Mouse (Mus musculus): ENCODE measurements around the gene Pold4. TPM values are rescaled to one million over a fixed set of nuclear protein-coding genes. Genes with fewer than 3 reads are reported as not detected.

The Pold4 gene
- polyA plus RNA-seq, 3 experiments from 2014 or later, result 96.4 to 134 (median 118) TPM

DNA sequence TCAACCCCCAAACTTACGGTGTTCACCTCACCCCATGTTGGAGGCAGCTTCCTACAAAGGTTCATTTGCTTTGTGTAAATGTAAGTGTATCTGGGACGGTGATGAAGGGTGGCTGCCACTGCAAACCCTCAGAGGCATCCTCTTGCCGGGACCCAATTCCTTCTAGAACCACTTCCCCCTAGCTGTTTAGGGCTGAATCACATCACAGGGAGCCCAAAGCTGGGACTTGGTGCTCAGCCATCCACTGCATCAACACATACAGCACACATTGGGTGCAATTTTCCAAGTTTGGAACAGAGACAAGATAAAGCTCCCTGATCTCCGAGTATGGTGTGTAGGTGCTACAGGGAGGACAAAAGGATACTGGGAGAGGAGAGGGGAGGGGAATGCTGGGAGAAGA lies 26.8 kb upstream of the Pold4 start:
- ATAC-seq, result no peak

DNA sequence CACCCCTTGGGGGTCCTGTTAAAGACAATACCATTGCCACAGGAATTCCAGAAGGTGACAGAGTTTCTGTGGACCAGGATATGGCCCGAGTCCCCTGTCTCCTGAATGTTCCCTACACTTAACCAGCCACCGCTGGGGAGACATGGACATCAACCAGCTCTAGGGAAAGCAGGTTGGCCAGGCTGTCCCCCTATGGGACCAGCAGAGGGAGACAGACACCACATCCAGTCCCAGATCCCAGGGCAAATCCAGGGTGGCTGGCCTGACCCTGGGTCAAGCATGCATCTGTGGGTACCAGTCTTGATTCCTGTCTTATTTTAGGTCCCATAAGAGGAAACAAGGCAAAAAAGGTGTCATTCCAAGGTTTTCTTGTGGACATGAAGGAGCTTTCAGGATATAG lies 24.7 kb upstream of the Pold4 start:
- ATAC-seq, result peak; percentile 36

DNA sequence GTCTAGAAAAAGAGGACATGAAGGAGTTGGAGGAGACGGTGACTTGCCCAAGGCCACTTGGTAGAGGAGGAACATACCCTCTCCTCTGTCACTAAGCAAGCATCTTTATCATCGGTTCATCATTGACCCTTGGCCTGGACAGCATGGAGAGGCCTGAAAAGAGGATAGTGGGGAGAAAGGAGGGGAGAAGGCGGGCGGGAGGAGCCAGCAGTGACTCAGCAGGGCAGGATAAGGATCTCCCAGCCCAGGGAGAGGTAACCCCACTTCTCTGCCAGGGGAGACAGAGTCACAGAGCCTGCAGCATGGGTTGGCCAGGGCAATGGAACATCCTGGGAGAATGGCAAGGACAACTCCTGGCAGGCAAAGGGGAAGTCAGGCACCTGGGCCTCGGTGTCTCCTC lies 23.1 kb upstream of the Pold4 start:
- ATAC-seq, result no peak

- no peak for ATAC-seq
Measured at GRCm38 (mm10) chr19:4211891-4212588, 19.7 kb upstream of the Pold4 start.

- ATAC-seq, result no peak
Measured at GRCm38 (mm10) chr19:4213524-4213974, 18.1 kb upstream of the Pold4 start.

DNA sequence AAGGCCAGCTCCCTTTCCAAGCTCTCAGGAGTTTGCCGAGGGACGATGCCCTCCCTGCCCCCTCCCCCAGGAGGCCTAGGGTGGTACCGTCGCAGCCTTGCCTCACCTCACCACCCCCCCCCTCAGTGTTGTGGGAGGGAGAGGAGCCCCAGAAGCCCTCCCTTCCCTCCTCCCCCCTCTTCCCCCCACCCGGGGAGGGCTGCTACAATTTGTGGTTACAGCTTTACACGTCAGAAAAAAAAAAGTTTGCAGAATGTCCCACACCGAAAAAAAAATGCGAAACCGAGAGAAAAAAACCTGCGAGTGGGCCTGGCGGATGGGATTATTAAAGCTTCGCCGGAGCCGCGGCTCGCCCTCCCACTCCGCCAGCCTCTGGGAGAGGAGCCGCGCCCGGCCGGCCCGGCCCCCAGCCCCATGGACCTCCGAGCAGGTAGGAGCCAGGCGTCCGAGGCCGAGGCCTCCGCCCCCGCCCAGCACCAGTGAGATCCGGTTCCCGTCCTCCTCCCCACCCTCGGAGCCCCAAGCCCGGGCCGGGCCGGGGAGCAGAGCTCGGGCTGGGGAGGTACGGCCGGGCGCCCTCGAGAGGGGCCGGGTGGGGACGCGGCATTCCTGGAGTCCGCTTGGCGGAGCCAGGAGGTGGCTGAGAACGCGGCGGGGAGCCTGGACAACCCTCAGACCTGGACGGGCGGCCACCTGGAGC lies 17.5 kb upstream of the Pold4 start, which contains the start of the genes Clcf1 and AC109138.7:
Gene Clcf1 (plus strand): TSS at position 168 of the 700 bp plus-strand sequence.
Gene AC109138.7 (plus strand): TSS at position 287 of the 700 bp plus-strand sequence.
- ATAC-seq, result peak; percentile 73

DNA sequence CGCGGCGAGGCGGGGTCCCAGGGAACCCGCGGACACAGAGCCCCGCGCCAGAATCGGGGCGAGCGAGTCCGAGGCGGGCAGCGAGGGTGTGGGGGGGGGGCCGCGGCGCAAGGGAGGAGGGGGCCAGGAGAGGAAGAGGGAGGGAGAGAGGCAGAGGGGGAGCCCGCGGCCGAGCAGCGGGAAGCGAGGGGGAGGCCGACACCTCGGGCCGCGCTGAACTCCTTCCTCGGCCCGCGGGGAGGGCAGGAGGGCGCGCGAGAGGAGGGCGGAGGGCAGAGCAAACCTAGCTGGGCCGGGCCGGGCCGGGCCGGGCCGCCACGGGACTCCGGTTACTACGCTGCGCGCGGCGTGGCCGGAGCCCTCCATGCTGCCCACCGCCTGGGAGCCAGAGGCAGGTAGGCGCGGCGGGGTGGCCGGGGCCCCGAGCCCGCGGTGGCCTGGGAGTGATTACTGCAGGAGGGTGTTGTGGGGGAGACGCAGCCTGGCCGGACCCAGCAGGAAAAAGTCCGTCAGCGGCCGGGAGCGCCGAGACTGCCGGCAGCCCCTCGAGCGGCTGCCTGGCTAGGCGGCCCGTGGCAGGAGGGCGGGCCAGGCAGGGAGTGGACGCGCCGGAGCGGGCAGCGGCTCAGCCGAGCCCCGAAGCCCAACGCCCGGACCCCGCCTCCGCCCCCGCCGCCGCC lies 16.8 kb upstream of the Pold4 start:
- peak; percentile 26 for ATAC-seq

DNA sequence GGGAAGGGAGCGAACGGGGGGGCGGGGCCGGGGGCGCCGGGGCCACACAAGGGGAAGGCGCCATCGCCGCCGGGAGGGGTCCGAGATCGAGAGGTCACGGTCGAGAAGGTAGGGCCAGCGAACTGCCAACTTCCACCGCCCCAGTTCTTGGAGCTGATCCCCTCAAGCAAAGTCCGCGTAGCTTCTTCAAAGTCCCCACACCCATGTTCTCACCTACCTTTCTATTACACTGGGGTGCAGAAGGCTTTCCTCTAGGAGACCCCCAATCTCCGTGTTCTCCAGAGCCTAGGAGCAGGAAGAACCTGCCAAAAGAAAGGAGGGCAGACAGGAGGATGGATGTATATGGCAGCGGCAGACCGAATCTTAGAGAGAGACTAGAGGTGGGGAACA lies 16.3 kb upstream of the Pold4 start:
- no peak for ATAC-seq

- ATAC-seq, result no peak
Measured at GRCm38 (mm10) chr19:4216041-4216685, 15.5 kb upstream of the Pold4 start.

- no peak for ATAC-seq
Measured at GRCm38 (mm10) chr19:4217140-4217539, 14.6 kb upstream of the Pold4 start.

GRCm38 (mm10) chr19:4217855-4218254 lies 13.8 kb upstream of the Pold4 start:
- no peak for ATAC-seq

DNA sequence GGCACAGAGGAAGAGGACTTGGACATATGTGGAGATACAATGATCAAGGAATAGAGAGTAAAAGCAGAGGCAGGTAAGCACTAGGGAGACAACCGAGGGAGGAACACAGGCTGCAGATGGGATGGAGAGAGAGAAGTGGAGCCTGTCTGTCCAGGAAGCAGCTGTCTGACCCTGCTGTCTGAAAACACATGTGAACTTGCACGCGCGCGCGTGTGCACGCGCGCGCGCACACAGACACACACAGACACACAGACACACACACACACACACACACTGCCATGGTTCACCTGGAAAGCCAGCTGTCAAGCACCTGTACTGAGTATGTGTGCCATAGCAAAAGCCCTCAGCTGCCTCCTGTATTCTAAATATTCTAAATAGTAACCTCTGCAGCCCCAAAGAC lies 13.4 kb upstream of the Pold4 start:
- no peak for ATAC-seq

DNA sequence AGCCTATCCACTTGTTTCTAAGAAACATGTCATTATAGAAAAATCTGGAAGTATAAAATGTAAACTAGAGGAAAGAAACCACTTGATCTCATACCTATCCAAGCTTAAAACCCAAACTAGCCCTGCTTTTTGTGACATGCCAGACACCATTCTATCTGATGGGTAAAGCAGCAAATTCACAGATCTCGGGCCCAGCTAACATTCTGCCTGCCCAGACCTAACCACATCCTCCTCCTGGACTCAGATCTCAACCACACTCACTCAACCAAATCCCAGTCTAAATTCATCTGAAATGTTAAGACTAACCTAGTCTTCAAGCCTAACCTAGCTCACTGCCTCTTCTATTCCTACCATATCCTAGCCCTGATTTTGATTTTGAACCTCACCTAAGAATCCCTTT lies 12.9 kb upstream of the Pold4 start:
- ATAC-seq, result peak; percentile 54

- no peak for ATAC-seq
Measured at GRCm38 (mm10) chr19:4219943-4220342, 11.8 kb upstream of the Pold4 start.

- no peak for ATAC-seq
Measured at GRCm38 (mm10) chr19:4220416-4220815, 11.3 kb upstream of the Pold4 start.

DNA sequence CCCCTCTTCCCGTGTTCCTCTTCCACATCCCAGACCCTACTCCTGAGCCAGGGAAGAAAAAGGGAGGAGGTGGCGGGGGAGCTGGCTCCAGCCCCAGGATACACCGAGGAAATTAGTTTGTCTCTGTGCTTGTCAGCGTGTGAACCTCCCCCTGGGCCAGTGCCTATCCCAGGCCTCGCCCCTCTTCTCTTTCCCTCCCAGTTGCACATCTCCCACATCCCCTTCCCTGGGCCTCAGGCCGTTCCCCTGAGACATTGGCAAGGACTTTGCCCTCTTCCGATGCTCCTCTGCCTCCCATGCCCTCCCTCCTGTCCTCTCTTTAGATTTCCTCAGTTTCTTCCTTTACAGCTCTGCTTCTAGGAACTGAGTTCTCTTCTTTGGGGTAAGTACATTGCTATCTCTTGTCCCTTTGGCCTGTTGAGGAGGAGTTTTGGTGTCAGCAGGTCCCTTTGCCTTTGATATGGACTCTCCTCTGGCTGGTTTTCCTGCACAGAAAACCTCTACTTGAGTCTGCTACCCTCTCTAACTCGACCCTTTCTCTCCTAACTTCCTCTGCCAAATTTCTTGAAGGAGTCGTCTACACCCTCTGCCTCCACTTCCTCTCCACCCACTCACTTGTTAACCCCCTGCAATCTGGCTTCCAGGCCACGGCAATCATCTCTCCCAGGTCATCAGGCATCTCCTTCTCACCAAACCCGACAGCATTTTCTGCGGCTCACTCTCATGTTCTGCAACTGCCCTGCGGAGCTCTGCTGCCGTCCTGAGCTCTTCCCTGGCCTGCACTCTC lies 10.5 kb upstream of the Pold4 start:
- peak; percentile 38 for ATAC-seq

GRCm38 (mm10) chr19:4222165-4222564 lies 9.5 kb upstream of the Pold4 start:
- no peak for ATAC-seq

GRCm38 (mm10) chr19:4226779-4227178 lies 4.9 kb upstream of the Pold4 start:
- no peak for ATAC-seq

DNA sequence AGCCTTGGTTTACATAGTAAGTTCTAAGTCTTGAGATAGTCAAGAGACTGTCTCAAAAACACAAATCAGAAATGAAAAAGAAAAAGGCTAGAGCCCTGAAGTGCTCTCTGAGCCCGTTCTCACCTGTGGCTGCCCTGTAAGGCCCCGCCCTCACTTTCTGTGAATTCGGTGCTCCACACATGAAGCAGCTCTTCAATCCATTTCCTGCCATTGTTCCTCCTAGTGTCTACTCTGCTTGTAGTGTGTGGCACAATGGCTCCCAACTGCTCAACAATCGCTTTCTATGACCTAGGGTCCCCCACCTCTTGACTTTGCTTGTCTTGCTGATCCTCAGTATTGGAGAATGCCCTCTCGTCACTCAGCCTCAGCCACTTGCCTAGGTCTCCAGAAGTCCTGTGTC lies 4.3 kb upstream of the Pold4 start:
- ATAC-seq, result no peak

DNA sequence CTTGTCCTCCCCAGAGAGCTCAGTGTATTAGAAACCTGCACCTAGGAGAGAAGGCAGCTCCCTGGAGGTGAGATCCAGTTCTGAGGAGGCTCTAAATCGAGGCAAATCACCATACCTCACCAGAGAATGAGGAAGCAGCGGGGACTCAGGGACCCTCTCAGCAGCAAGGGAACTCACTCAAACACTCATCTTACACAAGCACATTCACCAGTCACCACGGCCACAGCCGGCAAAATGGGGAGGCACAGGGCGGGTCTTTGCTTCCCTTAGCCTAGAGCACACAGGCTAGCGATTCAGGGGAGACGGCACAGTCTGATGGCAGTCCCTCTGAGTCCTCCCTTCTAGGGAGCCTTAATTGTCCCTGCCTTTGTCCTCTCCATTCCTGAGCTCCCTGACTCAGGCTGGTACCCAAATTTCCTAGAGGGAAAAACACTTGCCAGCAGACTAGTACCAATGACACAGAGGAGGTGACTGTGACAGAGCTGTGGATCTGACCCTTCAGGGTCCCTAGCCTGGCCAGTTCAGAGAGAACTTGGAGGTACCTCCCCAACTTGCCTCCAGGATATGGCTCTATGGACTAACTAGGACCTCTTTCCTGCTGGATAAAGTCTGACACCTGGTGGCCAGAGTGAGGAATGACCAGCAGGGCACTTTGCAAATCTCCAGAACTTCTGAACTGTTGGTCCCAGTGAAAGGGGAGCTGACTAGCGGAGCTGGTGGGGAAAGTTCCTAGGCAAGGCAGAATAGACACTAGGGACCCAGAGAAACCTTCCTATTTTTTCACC lies 3.6 kb upstream of the Pold4 start:
- ATAC-seq, result no peak

DNA sequence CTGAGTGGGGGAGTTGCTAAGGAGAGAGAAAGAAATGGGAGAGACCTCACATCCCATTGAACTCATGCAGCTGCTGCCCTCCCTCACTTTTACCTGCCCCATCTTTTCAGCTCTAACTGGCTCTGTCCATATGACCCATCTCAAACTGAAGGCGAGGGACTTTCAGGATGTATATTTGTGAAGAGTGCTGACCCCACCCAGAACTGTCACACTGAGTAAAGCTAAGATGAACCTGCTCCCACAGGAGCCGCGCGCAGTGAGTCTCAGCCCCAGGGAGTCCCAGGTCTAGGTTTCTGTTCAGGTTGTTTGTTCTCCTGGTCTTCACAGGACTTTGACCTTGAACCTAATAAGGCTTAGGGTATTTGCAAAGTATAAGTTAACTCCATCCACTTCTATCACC lies 2.8 kb upstream of the Pold4 start:
- no peak for ATAC-seq

Measured in inflammation-experienced regulatory T-cells, adult 6 months (primary cell).